Mouse (Mus musculus) lung, postnatal 0 days (tissue): Measurements from ENCODE around the gene Adgrg6. TPM values are rescaled to one million over a fixed set of nuclear protein-coding genes. Genes with fewer than 3 reads are reported as not detected.
A peak's percentile ranks its signal among the peaks of the same experiment; 100 is the strongest.

Experiments used
- ATAC-seq: fragments of 200-750 bp; cut with Nextera tagmentation; 2 replicates; pipeline ENCODE4 v1.8.0; 2017; ENCODE audit warnings: moderate library complexity
- DNase-seq: peaks from one replicate; pipeline ENCODE4 v3.0.0-alpha.2; 2016; ENCODE audit warnings: low spot score
- H3K27ac ChIP-seq: fragments of 300-500 bp; sonication (generic); 2 replicates; pipeline ENCODE4 v1.5.1; 2014; ENCODE audit warnings: antibody characterized with exemption, mild to moderate bottlenecking, low read length, mixed read lengths
- H3K27me3 ChIP-seq: fragments of 300-500 bp; sonication (generic); replicated peaks from 2 replicates; pipeline ENCODE4 v1.6.1; 2014; ENCODE audit warnings: low read length, mixed read lengths; ENCODE audit not compliant: insufficient read depth
- H3K36me3 ChIP-seq: fragments of 300-500 bp; sonication (generic); 2 replicates; pipeline ENCODE4 v1.6.1; 2014; ENCODE audit warnings: low read length, mixed read lengths; ENCODE audit not compliant: insufficient read depth
- H3K4me1 ChIP-seq: fragments of 300-500 bp; sonication (generic); 2 replicates; pipeline ENCODE4 v1.6.1; 2014; ENCODE audit warnings: antibody characterized with exemption, low read depth, low read length, mixed read lengths; ENCODE audit not compliant: insufficient read depth
- H3K4me2 ChIP-seq: fragments of 300-500 bp; sonication (generic); replicated peaks from 2 replicates; pipeline ENCODE4 v1.6.1; 2014; ENCODE audit warnings: low read depth, mild to moderate bottlenecking, low read length, moderate library complexity, mixed read lengths
- H3K4me3 ChIP-seq: fragments of 300-500 bp; sonication (generic); 2 replicates; pipeline ENCODE4 v1.5.1; 2014; ENCODE audit warnings: low read depth, low read length
- H3K9ac ChIP-seq: fragments of 300-500 bp; sonication (generic); replicated peaks from 2 replicates; pipeline ENCODE4 v1.6.1; 2014; ENCODE audit warnings: low read depth, mild to moderate bottlenecking
- H3K9me3 ChIP-seq: fragments of 300-500 bp; sonication (generic); 2 replicates; pipeline ENCODE4 v1.6.1; 2016; ENCODE audit warnings: low read length, mixed read lengths
- CTCF ChIP-seq: IDR thresholded peaks from 2 replicates; pipeline ENCODE4 v1.5.1; 2016; ENCODE audit warnings: antibody characterized with exemption, mild to moderate bottlenecking
- EP300 ChIP-seq: IDR thresholded peaks from 2 replicates; pipeline ENCODE4 v1.6.1; 2016; ENCODE audit warnings: antibody characterized with exemption, mild to moderate bottlenecking, control low read depth
- WGBS: fragments of 180-500 bp; shearing (Covaris S2); extraction: QIAGEN DNeasy Blood & Tissue Kit; methylation state at CpG from one replicate; pipeline ENCODE4 v1.1.7; 2014; 5-methylcytosine and 5-hydroxymethylcytosine counted together
- polyA plus RNA-seq: library from polyadenylated mRNA; unstranded; fragments of >200 nt; fragmentation: Nextera tagmentation; extraction: Ambion mirVana; gene quantifications from 2 replicates; pipeline ENCODE4 v1.2.1, GENCODE M21; 2015

Gene Adgrg6
- polyA plus RNA-seq, 1 experiment from 2014 or later, result 22.1 TPM

DNA sequence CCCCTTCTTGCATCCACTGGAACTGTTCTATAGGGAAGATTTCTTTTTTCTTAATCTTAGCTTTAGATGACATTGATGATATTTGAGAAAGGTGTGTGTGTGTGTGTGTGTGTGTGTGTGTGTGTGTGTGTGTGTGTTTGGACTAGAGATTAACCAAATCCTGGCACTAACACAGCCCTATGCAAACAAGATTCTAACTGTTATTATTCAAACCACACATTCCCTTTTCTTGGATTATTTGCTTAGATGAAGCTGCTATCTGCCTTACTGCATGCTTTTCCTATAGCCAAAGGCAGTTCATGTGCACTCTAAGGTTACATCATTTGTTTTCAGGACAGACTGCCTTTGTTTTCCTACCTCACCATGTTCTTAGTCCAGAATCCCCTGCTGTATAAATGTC is 25.7 kb upstream of the Adgrg6 start:
- Histone ChIP-seq H3K9ac (no peak overlapping the region), H3K9me3 (no peaks in the 10 kb centered on the region), H3K36me3 (no peaks in the 10 kb centered on the region), H3K27me3 (no peaks in the 10 kb centered on the region), H3K4me2 (no peak overlapping the region), H3K4me3 (no peak overlapping the region), H3K4me1 (no peaks in the 10 kb centered on the region), H3K27ac (no peak overlapping the region)
- ATAC-seq (no peak), DNase-seq (no peak)
- TF ChIP-seq EP300 (no peak), CTCF (no peak)

DNA sequence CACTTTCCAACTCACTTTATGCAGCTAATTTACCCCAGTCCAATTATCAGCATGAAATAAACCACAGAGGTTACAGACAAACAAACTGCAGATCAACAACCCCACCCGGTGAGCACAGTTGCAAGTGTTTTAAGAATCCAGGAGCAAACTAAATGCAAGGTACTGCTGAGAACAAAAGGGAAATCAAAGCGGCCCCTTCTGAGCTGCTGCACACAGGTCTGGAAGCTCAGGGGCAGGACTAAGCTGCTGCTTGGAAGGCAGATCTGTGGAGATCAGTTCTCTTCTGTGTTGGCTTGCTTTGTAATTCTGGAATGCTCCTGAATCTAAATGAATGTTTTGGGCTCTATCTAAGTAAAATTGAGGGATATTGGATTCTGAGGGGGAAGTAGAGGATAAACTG is 25.2 kb upstream of the Adgrg6 start:
- 27% methylated on average over 2 of the region's 2 CpGs for WGBS
- Histone ChIP-seq H3K27ac (no peak overlapping the region), H3K27me3 (no peaks in the 10 kb centered on the region), H3K36me3 (no peaks in the 10 kb centered on the region), H3K9ac (no peak overlapping the region), H3K4me3 (no peak overlapping the region), H3K9me3 (no peaks in the 10 kb centered on the region), H3K4me1 (no peaks in the 10 kb centered on the region), H3K4me2 (no peak overlapping the region)
- no peak for DNase-seq
- no peak for TF ChIP-seq CTCF
- TF ChIP-seq EP300, result no peak
- ATAC-seq, result no peak

DNA sequence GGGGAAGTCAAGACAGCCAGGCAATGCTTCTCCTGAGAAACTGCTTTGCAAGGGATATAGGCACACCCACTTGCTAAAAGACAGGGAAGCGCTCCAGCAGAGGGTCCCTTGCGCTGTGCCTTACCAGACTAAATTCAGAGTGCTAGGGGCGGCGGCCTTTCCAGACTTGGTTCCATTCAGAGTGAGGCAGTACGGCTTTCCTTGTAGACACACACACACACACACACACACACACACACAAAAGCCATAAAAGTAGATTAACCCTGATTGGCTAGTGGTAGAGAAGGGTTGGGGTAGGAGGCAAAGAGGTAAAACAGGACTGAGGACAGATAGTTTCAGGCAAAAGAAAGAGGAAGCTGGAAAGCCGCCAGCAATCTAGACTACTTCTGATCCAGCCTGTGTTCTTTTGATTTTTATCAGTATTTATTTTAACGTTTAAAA is 672 bp upstream of the Adgrg6 start:
- Histone ChIP-seq H3K27me3 (no peaks in the 10 kb centered on the region), H3K4me1 (peaks cover 3% of the 10 kb centered on the region; the same call in 1 of the 2 replicates), H3K9ac (no peak overlapping the region), H3K4me3 (peak overlapping the region; percentile 83), H3K9me3 (no peaks in the 10 kb centered on the region), H3K36me3 (no peaks in the 10 kb centered on the region), H3K27ac (no peak overlapping the region), H3K4me2 (peak overlapping the region; percentile 96)
- no peak; the same call in 1 of the 2 replicates for ATAC-seq
- peak; percentile 43 for DNase-seq
- TF ChIP-seq EP300 (no peak), CTCF (peak; percentile 29)
- WGBS, result 17% methylated on average over 7 of the region's 7 CpGs

DNA sequence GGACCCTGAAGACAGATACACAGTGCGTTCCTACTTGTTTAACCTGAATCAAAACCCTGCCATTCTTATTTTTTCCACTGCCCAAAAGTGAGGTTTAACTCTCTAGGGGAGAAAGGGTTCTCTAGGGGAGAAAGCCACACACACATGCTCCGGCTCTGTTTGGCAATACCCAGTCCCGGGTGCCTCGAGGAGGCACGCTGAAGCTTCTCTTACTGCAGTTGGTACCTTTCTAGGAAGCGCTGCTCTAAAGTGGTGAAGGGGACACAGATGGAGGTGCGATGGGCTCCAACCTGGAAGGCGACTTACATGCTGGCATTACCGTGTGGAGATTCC is 885 bp downstream of the Adgrg6 start:
- Histone ChIP-seq H3K36me3 (no peaks in the 10 kb centered on the region), H3K4me2 (peak overlapping the region; percentile 96), H3K9ac (peak overlapping the region; percentile 61), H3K4me1 (peaks cover 3% of the 10 kb centered on the region; the same call in 1 of the 2 replicates), H3K9me3 (no peaks in the 10 kb centered on the region), H3K27ac (peak overlapping the region; percentile 66), H3K27me3 (no peaks in the 10 kb centered on the region), H3K4me3 (peak overlapping the region; percentile 83)
- ATAC-seq, result peak; percentile 19
- WGBS, result 4% methylated on average over 9 of the region's 9 CpGs
- no peak for TF ChIP-seq EP300
- peak; percentile 35 for DNase-seq

DNA sequence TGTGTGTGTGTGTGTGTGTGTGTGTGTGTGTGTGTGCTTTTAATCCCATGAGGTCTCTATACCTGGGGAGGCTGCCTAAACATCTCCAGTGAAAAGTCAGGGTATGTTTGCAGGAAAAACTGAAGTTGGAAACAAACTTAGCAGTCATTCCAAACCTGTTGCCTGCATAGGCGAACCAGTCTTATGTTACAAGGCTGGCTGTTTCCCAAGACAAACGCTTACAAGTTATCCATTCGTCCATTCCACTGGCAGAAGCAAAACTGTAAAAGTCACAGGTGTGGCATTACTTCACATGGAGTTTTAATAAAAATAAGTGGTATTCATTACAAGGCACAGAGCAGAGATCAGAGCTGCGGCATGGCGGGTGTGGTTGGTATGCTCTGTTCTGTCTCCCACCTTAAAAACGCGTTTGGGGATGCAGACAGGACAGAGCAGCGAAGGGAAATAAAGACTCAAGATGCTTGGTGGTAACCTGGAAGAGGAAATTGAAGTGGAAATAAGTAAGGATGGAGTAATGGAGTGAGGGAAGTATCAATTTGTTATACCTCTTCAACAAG is 1.9 kb downstream of the Adgrg6 start:
- Histone ChIP-seq H3K4me1 (peaks cover 3% of the 10 kb centered on the region; the same call in 1 of the 2 replicates), H3K9ac (no peak overlapping the region), H3K27me3 (no peaks in the 10 kb centered on the region), H3K9me3 (no peaks in the 10 kb centered on the region), H3K4me2 (peak overlapping the region; percentile 96), H3K36me3 (no peaks in the 10 kb centered on the region), H3K27ac (no peak overlapping the region), H3K4me3 (peak overlapping the region; percentile 83)
- ATAC-seq, result no peak
- 39% methylated on average over 8 of the region's 8 CpGs for WGBS
- peak; percentile 25 for DNase-seq
- TF ChIP-seq CTCF (no peak), EP300 (no peak)

DNA sequence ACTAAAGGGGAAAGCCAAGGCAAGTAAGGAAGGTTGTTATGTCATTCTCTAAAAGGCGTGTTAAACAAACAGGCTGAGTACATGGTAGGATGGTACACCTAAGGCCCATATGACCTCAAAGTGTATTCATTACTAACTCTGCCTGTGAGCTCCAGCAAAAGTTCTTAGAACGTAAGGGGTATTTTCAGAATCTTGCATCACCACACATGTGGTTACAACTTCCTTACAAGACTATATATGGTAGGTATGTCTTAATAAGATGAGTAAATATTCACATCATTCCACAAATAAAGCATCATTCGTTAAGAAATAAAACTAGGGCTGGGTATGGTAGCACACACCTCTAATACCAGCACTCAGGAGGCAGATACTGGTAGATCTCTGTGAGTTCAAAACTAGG is 8.4 kb downstream of the Adgrg6 start:
- H3K4me2 ChIP-seq, result no peak overlapping the region
- H3K9ac ChIP-seq, result no peak overlapping the region
- no peak overlapping the region for H3K4me3 ChIP-seq
- H3K9me3 ChIP-seq, result no peaks in the 10 kb centered on the region
- no peaks in the 10 kb centered on the region for H3K36me3 ChIP-seq
- H3K27ac ChIP-seq, result no peak overlapping the region
- TF ChIP-seq CTCF (no peak), EP300 (no peak)
- H3K27me3 ChIP-seq, result no peaks in the 10 kb centered on the region
- no peaks in the 10 kb centered on the region for H3K4me1 ChIP-seq
- WGBS, result 76% methylated on average over 3 of the region's 3 CpGs
- no peak for DNase-seq
- no peak for ATAC-seq

DNA sequence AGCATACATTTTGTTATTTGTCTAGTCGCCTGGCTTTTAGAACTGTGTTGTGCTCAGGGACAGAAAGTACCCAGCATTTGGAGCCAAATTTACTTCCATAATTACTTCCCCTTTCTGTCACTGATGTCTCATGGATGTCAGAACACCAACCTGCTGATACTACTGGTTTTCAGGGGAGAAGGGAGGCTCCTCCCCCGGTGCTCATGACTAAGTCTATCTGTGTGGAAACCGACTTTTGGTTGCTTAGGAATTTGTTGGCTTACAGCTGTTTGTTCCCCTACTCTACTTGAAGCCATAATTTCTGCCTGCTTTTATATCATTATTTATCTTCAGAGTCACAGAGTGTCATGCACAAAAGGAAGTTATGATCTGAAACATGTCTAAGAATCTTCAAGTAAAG is 14.4 kb downstream of the Adgrg6 start:
- H3K4me2 ChIP-seq, result no peak overlapping the region
- 61% methylated on average over 3 of the region's 3 CpGs for WGBS
- peak; percentile 58 for DNase-seq

More for the DNA sequence above, 14.4 kb downstream of the Adgrg6 start:
- Histone ChIP-seq H3K4me1 (no peaks in the 10 kb centered on the region; the same call in 1 of the 2 replicates), H3K4me3 (no peak overlapping the region), H3K9me3 (no peaks in the 10 kb centered on the region), H3K36me3 (no peaks in the 10 kb centered on the region), H3K27ac (0 out of 2 replicates have a peak overlapping the region, but pooled peaks have one; percentile 10), H3K9ac (no peak overlapping the region), H3K27me3 (no peaks in the 10 kb centered on the region)
- ATAC-seq, result peak; percentile 74
- TF ChIP-seq CTCF (no peak), EP300 (no peak)
